Mouse (Mus musculus) brain, embryonic 14.5 days (tissue): ENCODE data around the gene Smarcad1. TPM values are rescaled to one million over a fixed set of nuclear protein-coding genes. Genes with fewer than 3 reads are reported as not detected.
A peak's percentile ranks its signal among the peaks of the same experiment; 100 is the strongest.
"Not testable (repeated sequence)": the region's sequence is repeated elsewhere in the genome, so short reads cannot be mapped to it uniquely, and the experiment has no call there.

ENCODE experiments used
- DNase-seq: peaks from one replicate; pipeline ENCODE4 v3.0.0-alpha.2; 2011; ENCODE audit warnings: low read depth
- CTCF ChIP-seq: fragments of 200-500 bp; IDR thresholded peaks from 2 replicates; pipeline ENCODE4 v1.5.1; 2012; ENCODE audit warnings: inconsistent platforms, mild to moderate bottlenecking, moderate library complexity, borderline replicate concordance; ENCODE audit not compliant: insufficient read depth, insufficient read length; ENCODE audit errors: extremely low read depth
- POLR2A ChIP-seq: fragments of 200-500 bp; IDR thresholded peaks from 2 replicates; pipeline ENCODE4 v1.6.1; 2012; ENCODE audit warnings: mild to moderate bottlenecking, inconsistent platforms, borderline replicate concordance; ENCODE audit not compliant: poor library complexity, insufficient read depth, insufficient read length, severe bottlenecking; ENCODE audit errors: extremely low read depth
- polyA plus RNA-seq: library from polyadenylated mRNA; depleted of rRNA; stranded (reverse); fragments of >200 nt; gene quantifications from 2 replicates; pipeline ENCODE4 v1.2.3, GENCODE M21; 2012; rRNA removed

Smarcad1 gene
- polyA plus RNA-seq: 81.8 and 89.3 TPM in 2 replicates

DNA sequence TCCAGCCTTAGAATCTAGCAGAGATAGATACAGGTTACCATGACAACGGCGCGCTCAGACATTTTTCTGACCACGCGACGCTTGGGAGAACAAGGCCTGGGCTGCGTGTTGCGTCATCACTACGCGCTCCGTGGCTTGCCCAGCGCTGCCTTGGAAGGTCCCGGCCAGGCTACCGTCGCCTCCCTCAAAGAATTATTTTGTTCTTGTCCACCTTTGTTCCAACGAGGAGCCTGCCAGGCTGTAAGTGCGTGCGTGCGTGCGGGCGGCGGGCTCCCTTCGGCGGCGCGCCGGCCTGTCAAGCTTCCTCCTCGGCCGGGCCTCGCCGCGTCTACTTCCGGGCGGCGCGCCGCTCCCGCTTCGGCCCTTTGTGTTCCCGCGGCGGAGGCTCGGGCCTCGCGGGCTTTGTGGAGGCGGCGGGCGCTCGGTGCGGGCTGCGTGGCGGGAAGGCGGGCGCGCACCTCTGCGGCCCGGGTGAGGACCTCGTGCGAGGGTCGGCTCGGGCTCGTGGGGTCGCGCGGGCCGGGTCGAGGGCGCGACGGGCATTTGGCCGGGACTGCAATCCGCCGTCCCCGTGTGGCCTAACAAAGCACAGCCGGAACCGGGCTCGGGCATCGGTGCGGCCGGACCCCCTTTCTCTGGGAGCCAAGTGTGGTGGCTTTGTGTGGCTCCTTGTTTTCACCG is at the start of gene Smarcad1:
TSS of gene Smarcad1 (plus strand) at position 93 of the 681 bp plus-strand sequence.
- DNase-seq: peak; percentile 99
- TF ChIP-seq CTCF (no peak), POLR2A (peak; percentile 75)

DNA sequence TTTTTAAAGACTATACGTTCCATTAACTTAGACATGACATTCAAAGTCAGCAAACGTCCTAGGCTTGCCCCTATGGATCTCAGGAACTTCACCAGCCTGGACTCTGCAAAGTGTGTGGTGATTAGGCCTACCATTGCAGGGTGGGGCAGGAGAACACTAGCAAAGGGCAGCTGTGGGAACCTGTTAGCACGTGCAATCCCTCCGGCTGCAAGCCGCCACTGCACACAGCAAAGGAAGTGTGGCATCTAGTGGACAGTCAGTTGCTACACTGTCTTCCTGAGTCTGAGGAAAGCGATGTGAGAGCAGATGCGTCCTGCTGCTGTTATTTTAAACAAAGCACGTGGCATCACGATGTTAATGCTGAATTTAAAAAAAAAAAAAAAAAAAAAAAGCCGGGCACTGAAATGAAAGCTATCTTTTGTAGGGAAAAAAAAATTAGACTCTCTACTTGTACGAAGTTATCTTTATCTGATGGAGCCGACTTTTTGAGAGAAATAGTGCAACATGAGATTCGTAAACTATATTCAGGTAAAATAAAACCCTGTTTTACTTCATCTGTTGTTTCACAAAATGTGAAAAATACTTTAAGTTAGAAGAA is 45.5 kb upstream of the Smarcad1 start:
- peak; percentile 47 for DNase-seq
- TF ChIP-seq POLR2A (no peak), CTCF (peak; percentile 64; the same call in 1 of the 2 replicates)

DNA sequence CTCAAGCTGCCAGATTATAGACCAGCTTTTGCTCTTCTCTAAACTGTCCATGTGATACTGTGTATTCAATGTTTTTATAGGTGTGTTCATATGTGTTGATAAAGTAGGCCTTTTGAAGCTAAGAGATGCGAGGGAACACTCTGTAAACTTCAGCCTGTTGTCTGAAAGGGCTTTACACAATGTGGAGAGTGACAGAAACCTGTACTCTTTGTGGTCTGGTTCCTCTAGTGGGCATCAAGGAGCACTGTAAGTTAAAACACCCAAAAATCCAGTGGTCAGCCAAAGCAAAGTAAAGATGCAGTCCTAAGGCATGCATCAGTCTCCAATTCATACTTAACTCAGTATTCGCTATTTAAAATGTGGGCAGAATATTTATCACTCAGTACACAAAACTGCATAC is 44.6 kb upstream of the Smarcad1 start:
- DNase-seq: no peak
- TF ChIP-seq POLR2A: no peak
- TF ChIP-seq CTCF: no peak

DNA sequence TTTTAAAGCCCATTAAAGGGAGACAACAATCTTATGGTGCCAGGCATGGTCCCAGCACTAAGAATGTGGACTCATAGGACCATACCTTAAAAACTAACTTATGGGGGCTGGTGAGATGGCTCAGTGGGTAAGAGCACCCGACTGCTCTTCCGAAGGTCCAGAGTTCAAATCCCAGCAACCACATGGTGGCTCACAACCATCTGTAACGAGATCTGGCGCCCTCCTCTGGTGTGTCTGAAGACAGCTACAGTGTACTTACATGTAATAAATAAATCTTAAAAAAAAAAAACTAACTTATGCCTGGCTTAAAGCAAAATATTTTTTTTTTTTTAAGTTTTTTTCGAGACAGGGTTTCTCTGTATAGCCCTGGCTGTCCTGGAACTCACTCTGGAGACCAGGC is 41.6 kb upstream of the Smarcad1 start:
- not testable (repeated sequence) for DNase-seq

DNA sequence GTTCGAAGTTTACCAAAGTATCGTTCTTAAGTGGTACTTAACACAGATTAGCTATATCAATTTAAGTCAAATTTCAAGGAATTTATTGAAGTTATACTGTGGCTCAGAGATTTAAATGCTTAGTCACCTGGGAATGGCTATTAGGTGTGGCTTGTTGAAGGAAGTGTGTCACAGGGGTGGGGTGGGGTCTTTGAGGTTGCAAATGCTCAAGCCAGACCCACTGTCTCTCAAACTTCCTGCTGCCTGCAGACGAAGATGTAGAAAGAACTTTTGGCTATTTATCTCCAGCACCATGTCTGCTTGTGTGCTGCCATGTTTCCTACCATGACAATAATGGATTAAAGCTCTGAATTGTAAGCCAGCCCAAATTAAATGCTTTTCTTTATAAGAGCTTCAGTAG is 40.2 kb upstream of the Smarcad1 start:
- DNase-seq: no peak
- TF ChIP-seq CTCF (no peak), POLR2A (no peak)

DNA sequence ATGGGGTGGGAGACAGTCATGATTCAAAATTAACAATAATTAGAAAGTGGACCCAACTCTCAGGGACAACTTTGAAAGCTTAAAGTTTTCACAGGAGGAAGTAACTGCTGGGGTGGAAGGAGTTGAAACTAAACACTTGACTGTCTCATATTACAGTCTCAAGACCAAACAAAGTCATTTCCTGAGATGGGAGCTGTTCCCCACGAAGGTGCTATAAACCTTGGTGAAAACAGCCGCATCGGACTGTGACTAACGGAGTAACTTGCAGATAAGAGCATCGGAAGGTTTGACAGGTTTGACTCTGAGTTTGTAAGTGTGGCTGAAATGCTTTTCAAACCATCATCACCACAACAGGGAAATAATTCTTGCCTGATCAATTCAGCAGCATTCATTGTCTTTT is 33.5 kb upstream of the Smarcad1 start:
- no peak for DNase-seq
- no peak for TF ChIP-seq CTCF
- no peak for TF ChIP-seq POLR2A

DNA sequence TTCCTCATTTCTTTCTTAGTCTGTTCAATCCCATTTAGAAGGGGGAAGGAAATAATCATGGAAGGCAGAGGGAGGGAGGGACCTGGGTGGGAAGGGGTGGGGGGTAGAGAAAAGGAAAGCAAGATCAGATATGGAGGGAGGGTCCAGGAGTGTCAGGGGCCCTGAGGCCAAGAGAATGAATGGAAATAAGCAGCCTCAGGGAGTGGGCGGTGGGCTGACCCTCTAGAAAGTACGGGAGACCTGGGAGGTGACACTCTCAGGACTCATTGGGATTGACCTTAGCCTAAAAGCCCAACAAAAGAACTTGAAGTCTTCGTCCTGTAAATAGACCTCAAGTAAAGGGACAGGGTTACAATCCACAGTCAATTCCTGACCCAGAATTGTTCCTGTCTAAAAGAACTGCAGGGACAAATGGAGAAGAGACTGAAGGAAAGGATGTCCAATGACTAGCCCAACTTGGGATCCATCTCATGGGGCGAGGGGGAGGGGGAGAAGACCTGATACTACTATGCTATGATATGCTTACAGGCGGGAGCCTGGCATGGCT is 30.9 kb upstream of the Smarcad1 start:
- TF ChIP-seq POLR2A (no peak), CTCF (no peak)
- no peak for DNase-seq

DNA sequence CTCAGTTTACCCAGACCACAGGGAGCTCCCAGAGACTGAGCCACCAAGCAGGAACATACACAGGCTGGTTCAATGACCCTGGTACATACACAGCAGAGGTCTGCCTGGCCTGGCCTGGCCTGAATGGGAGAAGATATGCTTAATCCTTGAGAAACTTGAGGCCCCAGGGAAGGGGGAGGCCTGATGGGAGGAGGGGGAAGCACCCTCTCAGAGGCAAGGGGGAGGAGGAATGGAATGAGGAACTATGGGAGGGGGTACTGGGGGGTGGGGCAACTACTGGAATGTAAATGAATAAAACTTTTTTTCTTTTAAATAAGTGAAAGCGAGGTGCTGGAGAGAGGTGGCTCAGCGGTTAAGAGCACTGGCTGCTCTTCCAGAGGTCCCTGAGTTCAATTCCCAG is 30.2 kb upstream of the Smarcad1 start:
- TF ChIP-seq POLR2A: no peak
- no peak for TF ChIP-seq CTCF
- no peak for DNase-seq

DNA sequence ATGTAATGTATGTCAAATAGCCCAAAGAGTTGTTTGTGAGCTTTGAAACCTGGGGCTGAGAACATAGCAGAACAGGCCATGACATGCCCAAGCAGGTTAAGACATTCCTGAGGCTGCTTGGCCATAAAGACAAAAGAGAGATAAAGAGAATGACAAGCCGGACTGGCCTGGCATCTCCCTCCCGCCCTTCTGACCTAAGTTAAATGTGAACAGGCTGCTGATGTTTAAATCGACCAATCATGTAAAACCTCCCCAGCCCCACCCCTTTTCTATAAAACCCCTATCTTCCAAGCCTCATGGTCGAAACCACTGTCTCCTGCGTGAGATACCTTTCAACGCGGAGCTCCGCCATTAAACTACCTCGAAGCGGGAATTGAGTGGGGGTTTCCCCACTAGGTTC is 24.8 kb upstream of the Smarcad1 start:
- TF ChIP-seq CTCF (no peak), POLR2A (no peak)
- DNase-seq: no peak

DNA sequence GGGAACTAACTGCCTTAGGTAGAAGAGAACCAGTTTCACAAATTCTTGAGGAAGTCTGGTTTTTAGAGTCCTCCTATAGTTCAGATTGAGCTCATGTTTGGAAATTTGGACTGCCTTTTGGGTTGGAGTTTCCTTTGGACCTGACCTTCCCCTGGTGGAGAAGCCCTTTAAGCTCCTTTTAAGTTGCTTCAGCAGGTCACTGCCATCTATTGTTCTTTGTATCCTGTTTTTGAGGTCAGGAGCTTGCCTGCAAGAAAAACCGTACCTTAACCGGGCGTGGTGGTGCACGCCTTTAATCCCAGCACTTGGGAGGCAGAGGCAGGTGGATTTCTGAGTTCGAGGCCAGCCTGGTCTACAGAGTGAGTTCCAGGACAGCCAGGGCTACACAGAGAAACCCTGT is 23.4 kb upstream of the Smarcad1 start:
- not testable (repeated sequence) for DNase-seq

DNA sequence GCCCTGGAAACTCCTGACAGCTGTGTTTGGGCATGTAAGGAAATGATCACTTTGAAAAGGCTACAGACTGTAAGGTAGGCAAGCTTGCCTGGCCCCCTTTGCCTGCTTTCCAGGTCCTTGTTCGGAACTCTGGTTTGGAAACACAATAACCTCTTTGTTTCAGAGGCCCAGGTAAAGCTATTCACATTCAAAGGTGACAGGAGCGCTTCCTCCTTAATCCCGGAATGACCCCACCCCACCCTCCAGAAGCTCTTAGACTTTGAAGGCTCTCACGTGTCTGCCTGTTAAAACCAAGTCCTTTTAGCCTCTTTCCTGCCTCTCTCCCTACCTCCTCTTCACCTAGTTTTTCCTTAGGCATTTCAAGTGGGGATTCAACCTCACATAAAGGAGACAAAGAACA is 20.5 kb upstream of the Smarcad1 start:
- TF ChIP-seq CTCF (no peak), POLR2A (no peak)
- DNase-seq: no peak

DNA sequence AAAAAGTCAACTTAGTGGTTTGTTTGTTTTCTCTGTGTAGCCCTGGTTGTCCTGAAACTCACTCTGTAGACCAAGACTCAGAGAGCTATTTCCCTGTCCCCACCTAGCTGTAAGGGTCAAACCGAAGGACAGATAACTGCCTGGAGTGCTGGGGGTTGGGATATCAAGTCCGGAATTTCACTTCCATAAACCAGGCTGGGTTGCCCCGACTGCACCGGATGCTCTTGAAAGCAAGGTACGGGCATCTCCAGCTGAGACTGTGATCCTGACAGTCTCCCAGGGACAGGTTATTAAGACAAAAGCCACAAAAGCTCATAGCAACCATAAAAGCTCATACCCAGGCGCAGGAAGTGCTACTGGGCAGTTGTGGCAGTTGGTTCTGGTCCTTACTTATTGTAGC is 19.3 kb upstream of the Smarcad1 start:
- DNase-seq: no peak
- TF ChIP-seq POLR2A (no peak), CTCF (no peak)
